In the genomic region with DNA sequence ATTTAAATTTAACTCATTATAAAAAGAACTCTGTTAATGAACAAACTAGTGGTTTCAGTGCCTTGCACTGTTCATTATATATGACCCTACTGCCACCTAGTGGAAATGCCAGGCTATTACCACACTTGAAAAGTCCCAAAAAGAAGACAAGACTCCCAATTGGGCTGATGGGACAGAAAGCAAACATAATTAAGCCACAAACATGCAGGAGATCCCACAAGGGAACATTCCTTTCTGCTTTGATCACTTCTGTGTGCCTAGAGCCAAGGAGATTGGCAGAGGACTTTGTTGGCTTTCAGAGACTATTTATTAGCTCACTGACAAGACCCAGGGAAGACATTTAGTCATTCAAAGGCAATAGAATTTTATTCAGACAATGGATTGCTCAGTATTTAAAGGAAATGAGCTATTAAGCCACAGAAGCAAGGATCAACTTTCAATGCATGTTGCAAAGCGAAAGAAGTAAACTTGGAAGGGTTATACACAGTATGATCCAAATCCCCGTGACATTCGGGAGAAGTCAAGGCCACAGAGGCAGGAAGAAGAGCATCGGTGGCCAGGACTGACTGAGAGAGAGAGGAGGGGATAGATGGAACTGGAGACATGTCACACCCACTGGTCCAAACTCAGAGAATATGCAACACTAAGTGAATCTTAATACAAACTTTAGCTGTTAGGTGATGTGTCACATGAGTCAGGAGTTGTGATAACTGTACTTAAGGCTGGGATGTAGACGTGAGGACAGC, we compare ENCODE assay signal across 8 mouse cellular contexts. TPM values are rescaled to one million over a fixed set of nuclear protein-coding genes. Genes with fewer than 3 reads are reported as not detected.
DNase-seq lines count a peak whose midpoint lies in the region.

No protein-coding gene starts in this region.

- intact Hi-C loops in heart, postnatal 14 days (cut with DNase I): loop anchor here (2.0 to 10.0 kb wide), 6 partner anchors 160 to 1010 kb away; no protein-coding TSS in a partner anchor

- WGBS in large intestine, adult 2 months: 72% methylated on average over 5 of the region's 5 CpGs

- DNase-seq in adrenal gland, adult 2 months: peak; percentile 73
- DNase-seq in adrenal gland, postnatal 4 days (ENCODE audit: low spot score in 2 of 2): no peak
- peak; percentile 76 for DNase-seq in R1 (ENCODE audit: low read depth, low spot score)
- peak; percentile 75 for DNase-seq in embryo, embryonic 10 days (ENCODE audit: low spot score)
- peak; percentile 24 to 67 for DNase-seq in heart, postnatal 14 days
- peak; percentile 37 for DNase-seq in large intestine, adult 2 months (ENCODE audit: low read depth, low spot score)
- DNase-seq in lung, postnatal 14 days: peak; percentile 65
- DNase-seq in right cerebral cortex, adult 2 months (ENCODE audit: low spot score in 2 of 2): peak; percentile 72 to 73

RNA-seq across cellular contexts. Expression of a gene that starts 40.5 kb away (rescaled TPM):
- total RNA-seq in adrenal gland, adult 2 months (2021): 1 to 10 TPM; 5.0 to 7.1 TPM
- 0.69 and 0.80 TPM in 2 replicates for polyA plus RNA-seq in adrenal gland, adult 2 months (2012; rRNA removed)
- total RNA-seq in adrenal gland, postnatal 4 days (2021): 10 to 100 TPM; 13.6 to 14.0 TPM
- total RNA-seq in heart, postnatal 14 days (2021): 1 to 10 TPM; 5.9 to 9.3 TPM
- 2.0 and 2.4 TPM in 2 replicates for polyA plus RNA-seq in large intestine, adult 2 months (2012; rRNA removed)

Comparison
In these comparisons a context has a peak if more than half of its experiments do, and no peak if none do; other contexts are left out.
1. DNase-seq: peak in adrenal gland, adult 2 months (single experiment), R1 (single experiment), embryo, embryonic 10 days (single experiment), heart, postnatal 14 days (2 of 2), large intestine, adult 2 months (single experiment), lung, postnatal 14 days (single experiment) and right cerebral cortex, adult 2 months (2 of 2); none in adrenal gland, postnatal 4 days (0 of 2).